Mouse (Mus musculus) small intestine, adult 2 months (tissue): ENCODE results near the gene Tnfaip3.

Experiments used
- CTCF ChIP-seq: fragments of 200-500 bp; IDR thresholded peaks from 2 replicates; pipeline ENCODE4 v1.5.1; 2012; ENCODE audit warnings: low read depth, mild to moderate bottlenecking, control low read depth, inconsistent platforms, low read length, moderate library complexity, mixed read lengths; ENCODE audit not compliant: insufficient replicate concordance, insufficient read length; ENCODE audit errors: extremely low read depth
- POLR2A ChIP-seq: fragments of 200-500 bp; IDR thresholded peaks from 2 replicates; pipeline ENCODE4 v1.6.1; 2012; ENCODE audit warnings: low read depth, mild to moderate bottlenecking, control low read depth, inconsistent platforms, low read length, moderate library complexity

DNA sequence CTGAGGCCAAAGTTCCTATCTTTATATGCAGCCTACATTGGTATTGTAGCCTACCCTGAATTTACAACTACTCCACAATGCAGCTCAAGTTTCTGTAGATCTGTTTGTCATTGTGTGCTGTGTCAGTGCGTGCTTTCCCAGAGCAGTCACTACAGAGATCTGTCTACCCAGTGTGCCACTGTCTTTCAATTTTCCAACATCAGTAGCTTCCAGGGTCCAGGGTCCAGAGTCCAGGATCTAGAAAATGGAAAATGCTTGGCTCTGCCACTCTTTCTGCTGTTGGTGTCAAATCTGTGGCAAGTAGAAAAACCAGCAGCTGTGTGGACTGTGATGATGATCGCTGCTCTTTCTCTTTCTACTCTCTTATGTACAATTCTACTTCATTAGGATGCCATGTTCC is 24.7 kb upstream of the Tnfaip3 start:
- no peak for TF ChIP-seq CTCF
- TF ChIP-seq POLR2A, result no peak
